Mouse (Mus musculus) forebrain, embryonic 10.5 days (tissue): ENCODE data around the gene Tgif2lx2. TPM values are rescaled to one million over a fixed set of nuclear protein-coding genes. Genes with fewer than 3 reads are reported as not detected.
"Not testable (repeated sequence)": the region's sequence is repeated elsewhere in the genome, so short reads cannot be mapped to it uniquely, and the experiment has no call there.

Experiments used
- DNase-seq: peaks from one replicate; pipeline ENCODE4 v3.0.0-alpha.2; 2017; ENCODE audit warnings: low spot score; ENCODE audit errors: extremely low spot score
- H3K27ac ChIP-seq: fragments of 300-500 bp; sonication (generic); 2 replicates; pipeline ENCODE4 v1.5.1; 2016; ENCODE audit warnings: mild to moderate bottlenecking
- H3K27me3 ChIP-seq: fragments of 300-500 bp; sonication (generic); 2 replicates; pipeline ENCODE4 v1.6.1; 2016; ENCODE audit warnings: mild to moderate bottlenecking; ENCODE audit not compliant: poor library complexity, severe bottlenecking
- H3K36me3 ChIP-seq: fragments of 300-500 bp; sonication (generic); replicated peaks from 2 replicates; pipeline ENCODE4 v1.6.1; 2016; ENCODE audit warnings: mild to moderate bottlenecking, moderate library complexity
- H3K4me1 ChIP-seq: fragments of 300-500 bp; sonication (generic); 2 replicates; pipeline ENCODE4 v1.6.1; 2016
- H3K4me3 ChIP-seq: fragments of 300-500 bp; sonication (generic); 2 replicates; pipeline ENCODE4 v1.5.1; 2016; ENCODE audit warnings: mild to moderate bottlenecking, moderate library complexity
- H3K9me3 ChIP-seq: fragments of 300-500 bp; sonication (generic); 2 replicates; pipeline ENCODE4 v1.6.1; 2016; ENCODE audit warnings: mild to moderate bottlenecking, moderate library complexity
- WGBS: fragments of 180-500 bp; shearing (Covaris S2); methylation state at CpG from one replicate; pipeline ENCODE4 v1.1.7; 2016; 5-methylcytosine and 5-hydroxymethylcytosine counted together
- polyA plus RNA-seq: library from polyadenylated mRNA; unstranded; fragments of >200 nt; fragmentation: Nextera tagmentation; extraction: Ambion mirVana; gene quantifications from 2 replicates; pipeline ENCODE4 v1.2.1, GENCODE M21; 2016

Tgif2lx2 gene
- not detected in 2 replicates for polyA plus RNA-seq

GRCm38 (mm10) chrX:118426927-118427326 lies at the start of gene Tgif2lx2:
Gene Tgif2lx2 (plus strand): TSS chrX:118427227.
- no CpG with 5 or more reads among the region's 5 CpGs for WGBS
- not testable (repeated sequence) for H3K4me3 ChIP-seq

More at GRCm38 (mm10) chrX:118426927-118427326, at the start of gene Tgif2lx2:
- not testable (repeated sequence) for H3K9me3 ChIP-seq, H3K27me3 ChIP-seq, DNase-seq, H3K27ac ChIP-seq, H3K36me3 ChIP-seq, H3K4me1 ChIP-seq

Other genes with a start within 250 kb of the Tgif2lx2 start
- not detected in 2 replicates for gene Tgif2lx1, start 53.5 kb downstream of the Tgif2lx2 start, polyA plus RNA-seq